Mouse (Mus musculus) kidney, postnatal 25 days (tissue): ENCODE results near the gene Hmbs.

Experiments
- DNase-seq, 2 experiments: peaks; one replicate each; pipeline ENCODE4 v3.0.0; 2021; ENCODE audit warnings: mixed read lengths in 2 of 2

Hmbs gene

GRCm38 (mm10) chr9:44287401-44288075 lies 56.5 kb downstream of the Hmbs start:
- DNase-seq = no peak

GRCm38 (mm10) chr9:44287003-44287400 lies 57.0 kb downstream of the Hmbs start:
- no peak for DNase-seq
